Mouse (Mus musculus): ENCODE data around the gene Olfr196.
"Not testable (repeated sequence)": the region's sequence is repeated elsewhere in the genome, so short reads cannot be mapped to it uniquely, and the experiment has no call there.

Olfr196 gene

GRCm38 (mm10) chr16:59170354-59170753 is at the start of gene Olfr196:
Olfr196 (minus strand) TSS chr16:59170454.
- DNase-seq = no peak

- DNase-seq = not testable (repeated sequence)
Observed at GRCm38 (mm10) chr16:59219667-59220066, 49.4 kb upstream of the Olfr196 start, which contains the start of gene Olfr199. Olfr199 (minus strand) TSS chr16:59219767.

GRCm38 (mm10) chr16:59217861-59218260 is 47.6 kb upstream of the Olfr196 start:
- DNase-seq = not testable (repeated sequence)

- DNase-seq = not testable (repeated sequence)
Observed at GRCm38 (mm10) chr16:59203433-59203832, 33.2 kb upstream of the Olfr196 start, which contains the start of gene Olfr198. Olfr198 (minus strand) TSS chr16:59203533.

GRCm38 (mm10) chr16:59151996-59152395 is 18.3 kb downstream of the Olfr196 start:
- DNase-seq = no peak

- DNase-seq = no peak
Observed at GRCm38 (mm10) chr16:59146746-59147145, 23.5 kb downstream of the Olfr196 start, which contains the start of gene Olfr195. Olfr195 (plus strand) TSS chr16:59147046.

GRCm38 (mm10) chr16:59141105-59141504 is 29.1 kb downstream of the Olfr196 start:
- DNase-seq = no peak

- no peak for DNase-seq
Observed at GRCm38 (mm10) chr16:59130740-59131139, 39.5 kb downstream of the Olfr196 start.

GRCm38 (mm10) chr16:59120969-59121368 is 49.3 kb downstream of the Olfr196 start, which contains the start of gene Olfr194:
Olfr194 (minus strand) TSS chr16:59121069.
- no peak for DNase-seq
